Mouse (Mus musculus): ENCODE data around the gene Wwox. TPM values are rescaled to one million over a fixed set of nuclear protein-coding genes. Genes with fewer than 3 reads are reported as not detected.

The Wwox gene
- polyA plus RNA-seq, 2 experiments: 2.5 to 2.6 TPM

DNA sequence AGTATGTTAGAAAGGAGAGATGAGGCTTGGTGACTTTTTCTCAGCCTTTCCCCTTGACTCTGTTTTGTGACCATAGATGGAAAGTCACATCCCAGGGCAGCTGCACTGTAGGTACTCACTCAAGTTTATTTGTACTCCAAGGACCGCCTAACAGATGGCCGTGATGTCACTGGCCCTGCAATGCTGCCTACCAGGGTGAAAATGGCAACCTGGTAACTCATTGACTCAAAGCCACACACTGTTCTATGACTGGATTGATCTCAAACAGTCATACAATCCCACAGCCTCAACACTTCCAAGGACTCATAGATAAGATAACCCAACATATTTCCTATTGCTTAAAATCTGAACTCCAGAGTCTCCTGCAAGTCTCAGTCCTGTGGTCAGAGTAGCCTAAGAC is 754.3 kb downstream of the Wwox start:
- H3K9ac ChIP-seq (replicated peaks): no peak overlapping the region
- H3K36me3 ChIP-seq (replicated peaks; ENCODE audit: control insufficient read depth, insufficient read depth, low read depth): no peaks in the 10 kb centered on the region
- DNase-seq (ENCODE audit: low read depth in 3 of 3, low spot score in 3 of 3): no peak
- no peak overlapping the region for H3K4me3 ChIP-seq (ENCODE audit: insufficient read depth in 1 of 2, low read depth in 2 of 2, low read length in 2 of 2)
- no peak overlapping the region for H3K4me2 ChIP-seq (ENCODE audit: low read depth)
- H3K27me3 ChIP-seq (ENCODE audit: control insufficient read depth, insufficient read depth, low read length): no peaks in the 10 kb centered on the region
- H3K27ac ChIP-seq: no peak overlapping the region
- TF ChIP-seq CTCF (IDR thresholded peaks at IDR 0.05; ENCODE audit: low read depth): no peak
- no peak for TF ChIP-seq EP300 (IDR thresholded peaks at IDR 0.05; ENCODE audit: low read depth)
- H3K9me3 ChIP-seq (ENCODE audit: control insufficient read depth, low read length): no peaks in the 10 kb centered on the region
- ATAC-seq (ENCODE audit: insufficient read depth): no peak
- no peaks in the 10 kb centered on the region for H3K4me1 ChIP-seq (replicated peaks; ENCODE audit: control insufficient read depth in 2 of 2, insufficient read depth in 2 of 2, low read length in 1 of 2)
- WGBS (ENCODE audit: insufficient replicate concordance): 48% methylated on average over 2 of the region's 2 CpGs

DNA sequence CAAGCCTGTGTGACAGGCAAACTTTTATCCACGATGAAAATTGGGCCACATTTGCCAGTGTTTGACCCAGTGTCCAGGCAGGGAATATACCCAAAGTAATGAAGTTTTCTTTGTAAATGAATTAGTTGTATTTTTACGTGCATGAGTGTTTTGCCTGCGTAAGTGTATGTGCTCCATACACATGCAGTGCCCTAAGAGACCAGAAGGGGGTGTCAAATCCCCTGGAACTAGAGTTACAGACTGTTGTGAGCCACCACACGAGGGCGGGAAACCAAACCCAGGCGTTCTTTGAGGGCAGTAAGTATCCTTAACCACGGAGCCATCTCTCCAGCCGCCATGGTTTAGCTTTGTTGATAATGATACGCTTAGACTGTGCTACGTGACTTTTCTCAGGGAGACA is 755.9 kb downstream of the Wwox start:
- DNase-seq (ENCODE audit: low read depth in 3 of 3, low spot score in 3 of 3) (no peak), ATAC-seq (ENCODE audit: insufficient read depth) (no peak)
- Histone ChIP-seq H3K36me3 (replicated peaks; ENCODE audit: control insufficient read depth, insufficient read depth, low read depth) (no peaks in the 10 kb centered on the region), H3K9me3 (ENCODE audit: control insufficient read depth, low read length) (no peaks in the 10 kb centered on the region), H3K4me1 (replicated peaks; ENCODE audit: control insufficient read depth in 2 of 2, insufficient read depth in 2 of 2, low read length in 1 of 2) (no peaks in the 10 kb centered on the region), H3K27ac (no peak overlapping the region), H3K9ac (replicated peaks) (no peak overlapping the region), H3K4me2 (ENCODE audit: low read depth) (no peak overlapping the region), H3K4me3 (ENCODE audit: insufficient read depth in 1 of 2, low read depth in 2 of 2, low read length in 2 of 2) (no peak overlapping the region), H3K27me3 (ENCODE audit: control insufficient read depth, insufficient read depth, low read length) (no peaks in the 10 kb centered on the region)
- WGBS (ENCODE audit: insufficient replicate concordance): 78% methylated on average over 10 of the region's 10 CpGs
- no peak for TF ChIP-seq EP300 (IDR thresholded peaks at IDR 0.05; ENCODE audit: low read depth)
- TF ChIP-seq CTCF (IDR thresholded peaks at IDR 0.05; ENCODE audit: low read depth): no peak

DNA sequence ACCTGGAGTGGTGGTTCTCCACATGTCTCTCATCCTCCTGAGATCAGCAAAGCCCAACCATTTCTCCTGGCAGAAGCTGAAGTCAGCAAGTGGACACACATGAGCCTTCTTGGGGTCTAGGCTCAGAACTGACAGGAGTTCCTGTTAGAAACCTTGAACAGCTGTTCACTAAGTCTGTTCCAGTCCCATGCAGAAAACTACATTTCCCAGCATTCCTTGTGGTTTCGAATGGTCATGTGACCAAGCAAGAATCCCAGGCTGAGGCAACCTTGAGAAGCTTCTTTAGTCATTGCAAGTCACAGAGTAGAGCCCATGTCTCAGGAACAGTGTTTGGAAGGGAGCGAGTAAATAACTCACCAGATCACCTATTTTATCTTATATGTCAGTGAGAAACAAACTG is 757.4 kb downstream of the Wwox start:
- Histone ChIP-seq H3K27ac (no peak overlapping the region), H3K36me3 (replicated peaks; ENCODE audit: control insufficient read depth, insufficient read depth, low read depth) (no peaks in the 10 kb centered on the region), H3K9ac (replicated peaks) (no peak overlapping the region), H3K9me3 (ENCODE audit: control insufficient read depth, low read length) (no peaks in the 10 kb centered on the region), H3K4me2 (ENCODE audit: low read depth) (no peak overlapping the region), H3K4me3 (ENCODE audit: insufficient read depth in 1 of 2, low read depth in 2 of 2, low read length in 2 of 2) (no peak overlapping the region), H3K27me3 (ENCODE audit: control insufficient read depth, insufficient read depth, low read length) (no peaks in the 10 kb centered on the region), H3K4me1 (replicated peaks; ENCODE audit: control insufficient read depth in 2 of 2, insufficient read depth in 2 of 2, low read length in 1 of 2) (no peaks in the 10 kb centered on the region)
- 45% methylated on average over 2 of the region's 2 CpGs for WGBS (ENCODE audit: insufficient replicate concordance)
- TF ChIP-seq CTCF (IDR thresholded peaks at IDR 0.05; ENCODE audit: low read depth) (no peak), EP300 (IDR thresholded peaks at IDR 0.05; ENCODE audit: low read depth) (no peak)
- DNase-seq (ENCODE audit: low read depth in 3 of 3, low spot score in 3 of 3) (no peak), ATAC-seq (ENCODE audit: insufficient read depth) (no peak)

DNA sequence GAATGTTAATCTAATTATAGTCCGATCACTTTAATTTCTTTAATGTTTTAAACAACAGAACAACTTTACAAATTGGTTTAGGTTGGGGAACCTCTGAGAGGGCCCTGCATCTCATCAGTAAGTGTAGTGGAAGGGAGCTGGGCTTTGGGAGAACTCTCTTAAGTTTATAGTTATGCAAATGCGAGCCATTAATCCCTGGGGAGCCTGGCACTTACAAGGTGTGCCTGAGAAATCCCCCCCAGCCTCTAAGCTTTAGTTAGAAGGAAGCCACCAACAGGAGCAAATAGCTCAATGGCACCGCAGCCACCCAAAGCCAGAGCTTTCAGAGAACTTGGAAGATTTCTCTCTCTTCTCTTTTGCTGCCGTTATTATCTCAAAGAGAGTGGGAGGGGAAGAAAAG is 759.7 kb downstream of the Wwox start:
- no peak for DNase-seq (ENCODE audit: low read depth in 3 of 3, low spot score in 3 of 3)
- H3K27me3 ChIP-seq (ENCODE audit: control insufficient read depth, insufficient read depth, low read length): no peaks in the 10 kb centered on the region
- no peak overlapping the region for H3K27ac ChIP-seq
- no peaks in the 10 kb centered on the region for H3K4me1 ChIP-seq (replicated peaks; ENCODE audit: control insufficient read depth in 2 of 2, insufficient read depth in 2 of 2, low read length in 1 of 2)
- no peak overlapping the region for H3K4me3 ChIP-seq (ENCODE audit: insufficient read depth in 1 of 2, low read depth in 2 of 2, low read length in 2 of 2)
- TF ChIP-seq CTCF (IDR thresholded peaks at IDR 0.05; ENCODE audit: low read depth): no peak
- no peak for TF ChIP-seq EP300 (IDR thresholded peaks at IDR 0.05; ENCODE audit: low read depth)
- no peak overlapping the region for H3K9ac ChIP-seq (replicated peaks)
- ATAC-seq (ENCODE audit: insufficient read depth): no peak
- H3K9me3 ChIP-seq (ENCODE audit: control insufficient read depth, low read length): no peaks in the 10 kb centered on the region
- H3K4me2 ChIP-seq (ENCODE audit: low read depth): no peak overlapping the region
- WGBS (ENCODE audit: insufficient replicate concordance): 32% methylated on average over 4 of the region's 4 CpGs
- no peaks in the 10 kb centered on the region for H3K36me3 ChIP-seq (replicated peaks; ENCODE audit: control insufficient read depth, insufficient read depth, low read depth)

DNA sequence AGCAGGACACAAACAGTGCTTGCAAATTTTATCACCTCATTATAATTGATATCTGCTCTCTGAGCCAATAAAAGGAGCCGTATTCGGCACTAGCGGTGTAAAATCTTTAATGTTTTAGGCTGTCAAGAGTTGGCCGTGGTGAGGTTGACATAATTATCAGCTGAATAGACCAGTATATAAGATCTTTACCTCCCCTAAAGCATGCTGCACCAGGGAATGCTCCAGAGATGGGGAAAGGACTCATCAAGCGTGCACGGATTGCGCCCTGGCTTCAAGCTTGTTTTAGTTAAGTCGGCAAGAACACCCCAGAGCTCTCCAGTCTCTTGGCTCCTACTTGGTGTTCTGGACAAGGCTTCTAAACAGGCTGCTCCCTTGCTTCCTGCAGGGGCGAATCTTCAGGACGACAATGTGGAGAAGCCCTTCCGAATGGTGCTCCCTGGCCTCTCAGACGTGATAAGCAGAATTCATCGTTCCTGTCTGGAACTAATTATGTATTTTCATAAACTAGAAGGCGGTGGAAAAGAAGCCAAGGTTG is 760.2 kb downstream of the Wwox start:
- Histone ChIP-seq H3K4me3 (ENCODE audit: insufficient read depth in 1 of 2, low read depth in 2 of 2, low read length in 2 of 2) (no peak overlapping the region), H3K9me3 (ENCODE audit: control insufficient read depth, low read length) (no peaks in the 10 kb centered on the region), H3K27ac (no peak overlapping the region), H3K4me2 (ENCODE audit: low read depth) (no peak overlapping the region), H3K36me3 (replicated peaks; ENCODE audit: control insufficient read depth, insufficient read depth, low read depth) (no peaks in the 10 kb centered on the region), H3K4me1 (replicated peaks; ENCODE audit: control insufficient read depth in 2 of 2, insufficient read depth in 2 of 2, low read length in 1 of 2) (no peaks in the 10 kb centered on the region), H3K9ac (replicated peaks) (no peak overlapping the region), H3K27me3 (ENCODE audit: control insufficient read depth, insufficient read depth, low read length) (no peaks in the 10 kb centered on the region)
- WGBS (ENCODE audit: insufficient replicate concordance): 37% methylated on average over 14 of the region's 14 CpGs
- no peak for DNase-seq (ENCODE audit: low read depth in 3 of 3, low spot score in 3 of 3)
- TF ChIP-seq EP300 (IDR thresholded peaks at IDR 0.05; ENCODE audit: low read depth) (no peak), CTCF (IDR thresholded peaks at IDR 0.05; ENCODE audit: low read depth) (no peak)
- ATAC-seq (ENCODE audit: insufficient read depth): no peak

Data from liver, embryonic 14.5 days (tissue).